Mouse (Mus musculus): ENCODE results near the gene Tbcc. TPM values are rescaled to one million over a fixed set of nuclear protein-coding genes. Genes with fewer than 3 reads are reported as not detected.

The Tbcc gene
- total and polyA plus RNA-seq, 2 experiments from 2014 or later, result 46.2 to 53.0 TPM

- WGBS, result 65% methylated on average over 17 of the region's 17 CpGs
- ATAC-seq (no peak), DNase-seq (no peak)
- Histone ChIP-seq H3K4me1 (ENCODE audit: insufficient read depth) (no peaks in the 10 kb centered on the region), H3K27me3 (ENCODE audit: insufficient read depth, low read length) (no peaks in the 10 kb centered on the region), H3K9ac (no peak overlapping the region), H3K36me3 (ENCODE audit: insufficient read depth) (0 out of 2 replicates have a peak, but pooled peaks cover 8% of the 10 kb centered on the region), H3K4me2 (ENCODE audit: low read depth) (no peak overlapping the region), H3K9me3 (ENCODE audit: low read length) (no peaks in the 10 kb centered on the region), H3K27ac (ENCODE audit: low read depth, low read length) (no peak overlapping the region), H3K4me3 (ENCODE audit: low read depth, low read length) (no peak overlapping the region)
- TF ChIP-seq CTCF (IDR thresholded peaks at IDR 0.05; ENCODE audit: low read depth), result no peak
Observed at GRCm38 (mm10) chr17:46885910-46886643, 4.4 kb upstream of the Tbcc start.

- ATAC-seq, result no peak
Observed at GRCm38 (mm10) chr17:46888511-46889212, 1.8 kb upstream of the Tbcc start.

DNA sequence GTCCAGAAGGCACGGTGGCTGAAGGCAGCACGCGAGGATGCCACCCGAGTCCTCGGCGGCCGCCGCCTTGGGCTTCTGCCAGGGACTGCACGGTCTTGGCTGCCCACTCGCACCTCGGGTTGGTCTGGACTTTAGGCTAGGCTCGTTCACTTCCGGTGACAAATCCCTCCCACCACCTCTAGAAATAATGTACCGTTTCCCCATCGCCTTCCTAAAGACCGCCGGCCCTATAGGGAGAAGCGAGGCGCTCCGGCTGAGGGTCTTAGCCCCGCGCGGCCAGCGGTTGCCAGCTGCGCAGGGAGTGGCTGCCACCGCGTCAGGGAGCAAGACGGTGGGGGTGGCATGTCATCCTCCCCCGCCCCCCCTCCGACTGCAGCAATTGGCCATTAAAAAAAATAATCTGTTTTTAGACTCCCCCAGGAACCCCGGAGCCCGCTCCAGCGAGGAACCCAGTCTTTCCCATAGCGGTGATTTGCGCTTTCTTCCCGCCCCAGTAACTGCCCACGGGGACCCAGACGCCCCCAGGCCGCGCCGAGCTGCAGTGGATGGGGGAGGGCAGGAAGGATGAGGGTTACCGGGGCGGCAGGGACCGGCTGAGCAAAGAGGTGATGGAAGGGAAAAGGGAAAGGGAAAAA is 917 bp upstream of the Tbcc start:
- Histone ChIP-seq H3K9me3 (ENCODE audit: low read length) (no peaks in the 10 kb centered on the region), H3K36me3 (ENCODE audit: insufficient read depth) (no peaks in the 10 kb centered on the region), H3K27me3 (ENCODE audit: insufficient read depth, low read length) (no peaks in the 10 kb centered on the region), H3K4me2 (ENCODE audit: low read depth) (peak overlapping the region; percentile 66), H3K27ac (ENCODE audit: low read depth, low read length) (peak overlapping the region; percentile 94), H3K4me1 (ENCODE audit: insufficient read depth) (peaks cover 14% of the 10 kb centered on the region), H3K4me3 (ENCODE audit: low read depth, low read length) (peak overlapping the region; percentile 88), H3K9ac (peak overlapping the region; percentile 74)
- DNase-seq (peak; percentile 73), ATAC-seq (peak; percentile 34)
- TF ChIP-seq CTCF (IDR thresholded peaks at IDR 0.05; ENCODE audit: low read depth), result no peak
- WGBS, result 2% methylated on average over 44 of the region's 44 CpGs

More at GRCm38 (mm10) chr17:46888511-46889212, 1.8 kb upstream of the Tbcc start:
- Histone ChIP-seq H3K36me3 (ENCODE audit: insufficient read depth) (0 out of 2 replicates have a peak, but pooled peaks cover 1% of the 10 kb centered on the region), H3K4me3 (ENCODE audit: low read depth, low read length) (peak overlapping the region; percentile 88), H3K9ac (peak overlapping the region; percentile 74), H3K27ac (ENCODE audit: low read depth, low read length) (peak overlapping the region; percentile 94), H3K4me1 (ENCODE audit: insufficient read depth) (peaks cover 14% of the 10 kb centered on the region), H3K4me2 (ENCODE audit: low read depth) (peak overlapping the region; percentile 66), H3K9me3 (ENCODE audit: low read length) (no peaks in the 10 kb centered on the region), H3K27me3 (ENCODE audit: insufficient read depth, low read length) (no peaks in the 10 kb centered on the region)
- peak; percentile 68 for DNase-seq
- peak; percentile 68 for TF ChIP-seq CTCF (IDR thresholded peaks at IDR 0.05; ENCODE audit: low read depth)
- 31% methylated on average over 16 of the region's 16 CpGs for WGBS

DNA sequence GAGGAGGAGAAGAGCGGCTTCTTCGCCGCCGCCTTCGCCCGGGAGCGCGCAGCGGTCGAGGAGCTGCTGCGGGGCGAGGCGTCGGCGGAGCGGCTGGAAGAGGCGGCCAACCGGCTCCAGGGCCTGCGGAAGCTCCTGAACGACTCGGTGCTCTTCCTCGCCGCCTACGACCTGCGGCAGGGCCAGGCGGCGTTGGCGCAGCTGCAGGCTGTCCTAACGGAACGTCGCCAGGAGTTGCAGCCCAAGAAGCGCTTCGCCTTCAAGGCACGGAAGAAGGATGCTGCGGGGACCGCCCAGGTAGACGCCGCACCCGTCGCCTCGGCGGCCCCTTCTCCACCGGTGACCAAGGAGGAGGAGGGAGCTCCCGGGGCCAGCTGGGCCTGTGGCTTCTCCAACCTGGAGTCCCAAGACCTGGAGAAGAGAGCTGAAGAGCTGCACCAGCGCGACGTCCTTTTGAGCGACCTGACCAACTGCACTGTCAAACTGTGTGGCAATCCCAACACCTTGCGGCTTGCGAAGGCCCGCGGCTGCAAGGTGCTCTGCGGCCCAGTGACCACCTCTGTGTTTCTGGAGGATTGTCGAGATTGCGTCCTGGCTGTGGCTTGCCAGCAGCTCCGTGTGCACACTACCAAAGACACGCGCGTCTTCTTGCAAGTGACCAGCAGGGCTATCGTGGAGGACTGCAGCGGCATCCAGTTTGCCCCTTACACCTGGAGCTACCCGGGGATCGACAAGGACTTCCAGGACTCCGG is 535 bp downstream of the Tbcc start:
- Histone ChIP-seq H3K27ac (ENCODE audit: low read depth, low read length) (peak overlapping the region; percentile 94), H3K4me3 (ENCODE audit: low read depth, low read length) (peak overlapping the region; percentile 88), H3K36me3 (ENCODE audit: insufficient read depth) (no peaks in the 10 kb centered on the region), H3K9me3 (ENCODE audit: low read length) (no peaks in the 10 kb centered on the region), H3K4me2 (ENCODE audit: low read depth) (peak overlapping the region; percentile 93), H3K4me1 (ENCODE audit: insufficient read depth) (peaks cover 14% of the 10 kb centered on the region), H3K27me3 (ENCODE audit: insufficient read depth, low read length) (no peaks in the 10 kb centered on the region), H3K9ac (peak overlapping the region; percentile 88)
- 3% methylated on average over 64 of the region's 64 CpGs for WGBS
- no peak for TF ChIP-seq CTCF (IDR thresholded peaks at IDR 0.05; ENCODE audit: low read depth)
- ATAC-seq (peak; percentile 25), DNase-seq (no peak)

DNA sequence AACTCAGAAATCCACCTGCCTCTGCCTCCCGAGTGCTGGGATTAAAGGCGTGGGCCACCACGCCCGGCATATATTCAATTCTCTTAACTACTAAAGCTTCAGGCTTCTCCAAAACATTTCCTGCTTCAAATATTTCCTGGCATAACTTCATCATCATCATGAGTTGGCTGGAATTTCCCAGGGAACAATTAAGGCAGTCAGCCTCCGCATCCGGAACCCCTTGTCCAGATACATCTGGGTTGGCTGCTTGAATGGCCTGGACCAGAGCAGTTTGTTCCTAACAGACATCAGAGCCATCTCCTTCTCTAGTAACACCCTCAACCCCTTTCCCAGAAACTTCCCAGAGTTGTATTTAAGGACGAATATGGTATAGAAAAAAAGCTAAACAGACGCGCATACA is 4.9 kb downstream of the Tbcc start:
- Histone ChIP-seq H3K27ac (ENCODE audit: low read depth, low read length) (no peak overlapping the region), H3K9me3 (ENCODE audit: low read length) (no peaks in the 10 kb centered on the region), H3K4me1 (ENCODE audit: insufficient read depth) (peaks cover 14% of the 10 kb centered on the region), H3K27me3 (ENCODE audit: insufficient read depth, low read length) (no peaks in the 10 kb centered on the region), H3K4me3 (ENCODE audit: low read depth, low read length) (no peak overlapping the region), H3K9ac (no peak overlapping the region), H3K36me3 (ENCODE audit: insufficient read depth) (no peaks in the 10 kb centered on the region), H3K4me2 (ENCODE audit: low read depth) (no peak overlapping the region)
- no peak for TF ChIP-seq CTCF (IDR thresholded peaks at IDR 0.05; ENCODE audit: low read depth)
- DNase-seq (no peak), ATAC-seq (no peak)
- 94% methylated on average over 9 of the region's 9 CpGs for WGBS

DNA sequence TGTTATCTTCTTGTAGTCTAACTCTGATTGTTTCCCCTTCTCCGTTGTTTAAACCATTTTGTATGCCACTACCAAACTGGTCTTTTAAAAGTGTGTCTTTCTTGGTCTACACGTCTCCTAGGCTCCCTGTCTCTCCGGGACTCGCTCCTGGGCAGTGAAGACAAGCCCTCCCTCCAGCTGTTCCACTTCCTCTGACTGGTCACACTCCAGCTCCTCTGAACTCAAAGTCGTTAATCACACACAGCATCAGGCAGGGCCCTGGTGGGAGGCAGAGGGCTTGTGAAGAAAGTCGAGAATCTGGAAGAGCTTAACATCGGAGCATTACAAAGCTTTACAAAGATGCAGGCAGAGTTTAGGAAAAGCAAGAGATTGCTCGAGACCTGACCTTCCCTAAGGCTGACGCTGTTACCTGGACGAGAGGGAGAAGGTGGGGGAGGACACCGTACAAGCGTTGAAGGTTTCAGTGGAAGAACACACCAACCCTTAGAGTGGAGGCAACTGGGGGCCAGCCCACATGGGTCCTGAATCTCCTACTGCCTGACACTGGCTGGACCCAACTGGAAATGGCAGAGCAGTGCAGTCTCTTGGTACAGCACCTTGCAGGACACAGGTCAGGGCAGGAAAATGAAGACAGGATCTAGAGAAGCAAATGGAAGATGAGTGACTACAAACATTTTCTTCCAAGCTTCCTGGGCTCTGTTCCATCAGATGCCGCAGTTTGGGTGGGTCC is 6.9 kb downstream of the Tbcc start:
- WGBS, result 61% methylated on average over 13 of the region's 13 CpGs
- ATAC-seq, result no peak

More for the DNA sequence above, 6.9 kb downstream of the Tbcc start:
- Histone ChIP-seq H3K9ac (no peak overlapping the region), H3K27ac (ENCODE audit: low read depth, low read length) (no peak overlapping the region), H3K27me3 (ENCODE audit: insufficient read depth, low read length) (no peaks in the 10 kb centered on the region), H3K4me1 (ENCODE audit: insufficient read depth) (peaks cover 4% of the 10 kb centered on the region; the same call in 1 of the 2 replicates), H3K36me3 (ENCODE audit: insufficient read depth) (no peaks in the 10 kb centered on the region), H3K9me3 (ENCODE audit: low read length) (no peaks in the 10 kb centered on the region), H3K4me3 (ENCODE audit: low read depth, low read length) (no peak overlapping the region), H3K4me2 (ENCODE audit: low read depth) (no peak overlapping the region)
- no peak for DNase-seq
- TF ChIP-seq CTCF (IDR thresholded peaks at IDR 0.05; ENCODE audit: low read depth), result no peak
